Mouse (Mus musculus): ENCODE data around the gene Tppp3. TPM values are rescaled to one million over a fixed set of nuclear protein-coding genes. Genes with fewer than 3 reads are reported as not detected.

The Tppp3 gene
- polyA plus RNA-seq, 1 experiment from 2014 or later = 106 TPM

DNA sequence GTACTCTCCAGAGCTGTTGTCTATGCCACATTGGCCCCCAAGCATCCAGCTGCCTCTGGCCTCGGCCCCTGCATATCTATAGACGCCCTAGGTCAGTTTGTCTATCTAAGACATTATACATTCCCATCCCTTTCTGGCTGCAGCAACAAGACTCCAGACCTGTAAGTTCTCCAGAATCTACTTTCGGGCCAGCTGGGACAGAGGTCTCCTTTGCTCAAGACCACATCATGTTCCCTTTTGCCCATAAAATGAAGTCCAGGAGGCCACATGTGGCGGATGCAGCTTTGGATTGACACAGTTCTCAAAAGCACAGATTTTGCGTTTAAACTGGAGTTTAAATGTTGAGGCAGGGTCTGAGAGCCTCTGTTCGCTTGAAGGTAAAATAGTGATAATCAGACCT is 42.9 kb upstream of the Tppp3 start:
- Histone ChIP-seq H3K4me2 (no peak overlapping the region), H3K4me1 (ENCODE audit: control insufficient read depth, insufficient read depth, low read length) (peaks cover 23% of the 10 kb centered on the region), H3K9ac (ENCODE audit: low read length) (no peak overlapping the region), H3K9me3 (ENCODE audit: control insufficient read depth, low read length) (no peaks in the 10 kb centered on the region), H3K4me3 (ENCODE audit: low read depth, low read length) (no peak overlapping the region), H3K27me3 (ENCODE audit: control insufficient read depth, insufficient read depth, low read length) (peaks cover 6% of the 10 kb centered on the region; the same call in 1 of the 2 replicates), H3K36me3 (ENCODE audit: control insufficient read depth, insufficient read depth, low read length) (no peaks in the 10 kb centered on the region), H3K27ac (ENCODE audit: low read depth, low read length) (no peak overlapping the region)
- ATAC-seq (ENCODE audit: low FRiP score) = no peak
- WGBS = 90% methylated on average over 6 of the region's 6 CpGs
- DNase-seq (ENCODE audit: low spot score, missing footprints) = no peak

DNA sequence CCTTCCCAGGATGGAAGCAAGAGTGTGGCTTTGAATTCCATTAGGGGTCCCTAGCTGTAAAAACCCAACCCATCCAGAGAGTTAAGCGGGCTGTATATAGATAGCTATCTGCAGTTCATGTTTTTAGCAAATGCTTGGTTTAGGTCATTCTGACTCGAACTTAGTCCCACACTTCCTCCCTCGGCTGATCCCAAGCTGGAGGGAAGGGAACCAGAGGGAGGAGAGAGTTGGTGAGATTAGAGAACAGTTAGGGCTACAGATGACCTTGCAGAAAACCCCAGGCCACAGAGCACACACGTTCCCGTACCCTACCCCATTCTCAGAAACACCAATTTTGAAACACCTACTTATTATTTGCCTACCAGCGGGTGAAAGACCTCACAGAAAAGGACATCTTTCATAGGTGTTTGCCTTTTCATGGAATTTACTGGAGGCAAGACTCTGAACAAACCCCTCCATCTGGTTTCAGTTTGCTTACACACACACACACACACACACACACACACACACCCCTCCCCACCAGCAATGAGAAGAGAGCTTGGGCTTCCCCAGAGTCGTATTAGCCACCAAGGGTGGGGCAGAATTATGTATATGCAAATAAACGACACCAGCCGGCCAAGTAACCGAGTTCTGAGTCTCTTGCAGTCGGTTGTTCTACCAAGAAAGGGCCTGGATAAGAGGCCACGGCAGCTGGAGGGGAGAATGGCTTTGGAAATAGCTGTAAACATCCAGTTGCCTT is 38.8 kb upstream of the Tppp3 start:
- no peak overlapping the region for H3K4me3 ChIP-seq (ENCODE audit: low read depth, low read length)
- no peak overlapping the region for H3K4me2 ChIP-seq
- no peaks in the 10 kb centered on the region for H3K36me3 ChIP-seq (ENCODE audit: control insufficient read depth, insufficient read depth, low read length)
- no peaks in the 10 kb centered on the region for H3K9me3 ChIP-seq (ENCODE audit: control insufficient read depth, low read length)
- ATAC-seq (ENCODE audit: low FRiP score) (no peak), DNase-seq (ENCODE audit: low spot score, missing footprints) (peak; percentile 74)
- H3K27me3 ChIP-seq (ENCODE audit: control insufficient read depth, insufficient read depth, low read length) = no peaks in the 10 kb centered on the region
- H3K9ac ChIP-seq (ENCODE audit: low read length) = no peak overlapping the region
- peaks cover 2% of the 10 kb centered on the region; the same call in 1 of the 2 replicates for H3K4me1 ChIP-seq (ENCODE audit: control insufficient read depth, insufficient read depth, low read length)
- no peak overlapping the region for H3K27ac ChIP-seq (ENCODE audit: low read depth, low read length)
- 61% methylated on average over 12 of the region's 12 CpGs for WGBS

DNA sequence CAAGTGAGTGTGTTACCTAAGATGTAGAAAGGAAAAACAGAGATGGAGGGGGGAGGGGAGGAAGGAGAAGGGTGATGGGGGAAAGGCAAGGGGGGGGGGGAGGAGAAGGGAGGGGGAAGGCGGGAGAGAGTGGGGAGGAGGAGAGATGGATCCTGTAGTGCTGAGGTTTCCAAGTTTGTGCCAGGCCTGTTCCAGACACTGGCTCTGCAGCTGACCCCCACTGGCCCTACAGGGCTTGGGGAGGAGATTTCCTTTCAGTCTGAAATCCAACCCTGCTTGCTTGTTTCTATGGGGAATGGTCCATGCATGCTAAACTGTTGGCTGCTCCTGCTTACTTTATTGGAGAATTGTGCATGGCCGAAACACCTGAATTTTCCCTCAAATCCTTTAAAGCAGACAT is 37.4 kb upstream of the Tppp3 start:
- no peak overlapping the region for H3K4me2 ChIP-seq
- no peak overlapping the region for H3K27ac ChIP-seq (ENCODE audit: low read depth, low read length)
- no peak overlapping the region for H3K4me3 ChIP-seq (ENCODE audit: low read depth, low read length)
- H3K4me1 ChIP-seq (ENCODE audit: control insufficient read depth, insufficient read depth, low read length) = peaks cover 2% of the 10 kb centered on the region; the same call in 1 of the 2 replicates
- 31% methylated on average over 1 of the region's 2 CpGs for WGBS
- DNase-seq (ENCODE audit: low spot score, missing footprints) (peak; percentile 85), ATAC-seq (ENCODE audit: low FRiP score) (no peak)
- H3K9ac ChIP-seq (ENCODE audit: low read length) = no peak overlapping the region
- H3K9me3 ChIP-seq (ENCODE audit: control insufficient read depth, low read length) = no peaks in the 10 kb centered on the region
- no peaks in the 10 kb centered on the region for H3K36me3 ChIP-seq (ENCODE audit: control insufficient read depth, insufficient read depth, low read length)
- no peaks in the 10 kb centered on the region for H3K27me3 ChIP-seq (ENCODE audit: control insufficient read depth, insufficient read depth, low read length)

DNA sequence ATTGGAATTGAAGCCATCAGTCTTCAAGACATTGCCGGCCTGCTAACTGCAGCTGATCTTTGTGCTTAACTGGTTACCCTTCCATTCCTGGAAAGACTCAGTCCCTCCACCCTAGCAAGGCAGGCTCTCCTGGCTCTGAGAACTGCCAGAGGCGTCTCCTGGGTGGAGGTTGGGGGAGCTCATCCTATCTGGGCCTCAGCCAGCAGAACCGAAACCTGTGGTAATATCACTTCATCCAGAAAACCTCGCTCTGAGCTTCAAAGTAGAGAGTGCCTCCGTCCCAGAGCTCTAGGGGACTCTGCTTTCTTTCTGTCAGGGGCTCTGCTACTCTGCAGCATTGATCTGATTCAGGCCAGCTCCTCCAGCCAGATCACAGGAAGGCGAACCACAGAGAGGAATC is 35.7 kb upstream of the Tppp3 start:
- Histone ChIP-seq H3K9me3 (ENCODE audit: control insufficient read depth, low read length) (no peaks in the 10 kb centered on the region), H3K27me3 (ENCODE audit: control insufficient read depth, insufficient read depth, low read length) (no peaks in the 10 kb centered on the region), H3K4me1 (ENCODE audit: control insufficient read depth, insufficient read depth, low read length) (peaks cover 2% of the 10 kb centered on the region; the same call in 1 of the 2 replicates), H3K36me3 (ENCODE audit: control insufficient read depth, insufficient read depth, low read length) (no peaks in the 10 kb centered on the region), H3K9ac (ENCODE audit: low read length) (no peak overlapping the region), H3K27ac (ENCODE audit: low read depth, low read length) (no peak overlapping the region), H3K4me3 (ENCODE audit: low read depth, low read length) (no peak overlapping the region), H3K4me2 (no peak overlapping the region)
- DNase-seq (ENCODE audit: low spot score, missing footprints) = no peak
- no peak for ATAC-seq (ENCODE audit: low FRiP score)
- 79% methylated on average over 6 of the region's 6 CpGs for WGBS

DNA sequence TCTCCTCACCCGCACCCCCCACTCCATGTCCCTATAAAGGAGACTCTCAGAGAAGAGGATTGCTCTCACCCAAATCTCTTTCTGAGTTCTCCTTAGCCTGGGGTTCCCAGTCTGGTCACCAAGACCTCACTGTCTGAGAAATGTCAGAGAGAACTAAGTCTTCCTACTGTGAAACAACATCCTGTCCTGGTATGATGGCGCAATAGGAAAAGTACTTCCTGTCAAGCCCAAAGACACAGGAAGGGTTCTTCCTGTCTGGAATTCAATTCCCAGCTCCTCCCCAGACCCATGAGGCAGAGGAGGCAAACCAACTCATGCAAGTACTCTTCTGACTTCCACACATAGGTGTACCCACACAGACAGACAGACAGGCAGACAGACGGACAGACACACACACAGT is 33.3 kb upstream of the Tppp3 start:
- 92% methylated on average over 3 of the region's 3 CpGs for WGBS

DNA sequence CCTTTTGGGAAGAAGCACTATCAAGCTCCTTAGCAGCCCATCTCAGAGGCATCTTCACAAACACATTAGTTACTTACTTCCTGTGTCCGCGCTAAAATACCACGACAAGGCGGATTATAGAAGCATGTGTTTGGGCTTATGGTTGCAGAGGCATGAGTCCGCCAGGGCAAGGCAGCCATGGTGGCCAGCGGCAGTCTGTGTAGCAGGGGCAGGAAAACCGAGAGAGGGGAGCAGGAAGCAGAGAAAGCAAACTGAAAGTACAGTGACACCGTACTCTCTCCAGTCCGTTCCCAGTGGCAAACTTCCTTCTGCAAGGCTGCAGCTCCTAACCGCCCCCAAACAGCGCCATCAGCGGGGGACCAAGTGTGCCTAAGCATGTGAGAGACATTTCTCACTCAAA is 28.5 kb upstream of the Tppp3 start:
- Histone ChIP-seq H3K9ac (ENCODE audit: low read length) (no peak overlapping the region), H3K27me3 (ENCODE audit: control insufficient read depth, insufficient read depth, low read length) (no peaks in the 10 kb centered on the region), H3K27ac (ENCODE audit: low read depth, low read length) (no peak overlapping the region), H3K4me3 (ENCODE audit: low read depth, low read length) (no peak overlapping the region), H3K4me2 (no peak overlapping the region), H3K36me3 (ENCODE audit: control insufficient read depth, insufficient read depth, low read length) (no peaks in the 10 kb centered on the region), H3K9me3 (ENCODE audit: control insufficient read depth, low read length) (no peaks in the 10 kb centered on the region), H3K4me1 (ENCODE audit: control insufficient read depth, insufficient read depth, low read length) (peaks cover 13% of the 10 kb centered on the region)
- ATAC-seq (ENCODE audit: low FRiP score) (no peak), DNase-seq (ENCODE audit: low spot score, missing footprints) (no peak)
- WGBS = 75% methylated on average over 12 of the region's 12 CpGs

More for the DNA sequence above, 33.3 kb upstream of the Tppp3 start:
- H3K27ac ChIP-seq (ENCODE audit: low read depth, low read length) = no peak overlapping the region
- H3K4me3 ChIP-seq (ENCODE audit: low read depth, low read length) = no peak overlapping the region
- no peaks in the 10 kb centered on the region for H3K27me3 ChIP-seq (ENCODE audit: control insufficient read depth, insufficient read depth, low read length)
- H3K9ac ChIP-seq (ENCODE audit: low read length) = no peak overlapping the region
- H3K9me3 ChIP-seq (ENCODE audit: control insufficient read depth, low read length) = no peaks in the 10 kb centered on the region
- ATAC-seq (ENCODE audit: low FRiP score) = no peak
- peaks cover 2% of the 10 kb centered on the region; the same call in 1 of the 2 replicates for H3K4me1 ChIP-seq (ENCODE audit: control insufficient read depth, insufficient read depth, low read length)
- DNase-seq (ENCODE audit: low spot score, missing footprints) = no peak
- H3K4me2 ChIP-seq = no peak overlapping the region
- H3K36me3 ChIP-seq (ENCODE audit: control insufficient read depth, insufficient read depth, low read length) = no peaks in the 10 kb centered on the region

DNA sequence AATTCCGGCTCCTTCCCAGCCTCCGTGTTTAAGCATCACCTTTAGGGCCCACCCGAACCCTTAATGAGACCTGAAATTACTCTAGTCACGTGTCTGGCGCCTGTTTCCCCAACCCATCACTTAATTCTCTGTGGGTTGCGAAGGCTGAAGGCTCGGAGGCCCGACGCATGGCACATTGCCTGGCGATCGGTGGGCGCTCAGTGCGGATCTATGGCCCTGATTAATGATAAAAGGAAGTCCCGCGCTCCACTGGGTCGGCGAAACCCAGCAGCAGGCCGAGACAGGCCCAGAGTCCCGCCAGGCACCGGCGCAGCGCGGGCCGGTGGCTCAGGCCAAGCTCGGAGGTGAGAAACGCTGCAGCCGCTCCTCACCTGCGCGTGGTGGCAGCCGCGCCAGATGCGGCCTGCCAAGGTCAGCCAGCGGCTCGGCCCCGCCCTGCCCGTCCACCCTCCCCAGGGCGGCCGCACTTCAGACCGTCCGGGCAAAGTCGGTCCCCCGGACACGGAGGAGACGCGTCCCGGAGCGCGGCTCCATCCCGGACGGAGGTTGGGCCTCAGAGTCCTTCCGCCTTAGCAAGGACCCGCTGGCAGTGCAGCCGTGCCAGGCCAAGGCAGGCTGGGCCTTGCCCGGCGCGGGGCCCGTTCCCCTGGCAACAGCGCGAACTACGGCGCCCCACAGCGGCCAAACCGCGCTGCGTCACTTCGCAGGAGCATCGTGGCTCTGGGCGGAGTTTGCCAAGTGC is 25.3 kb upstream of the Tppp3 start, which contains the start of gene Zdhhc1:
Zdhhc1 (minus strand) TSS at position 464 of the 742 bp plus-strand sequence.
- Histone ChIP-seq H3K27ac (ENCODE audit: low read depth, low read length) (0 out of 2 replicates have a peak within 1 kb of the TSS, but pooled peaks have one; percentile 8), H3K4me2 (peak within 1 kb of the TSS; percentile 93), H3K9me3 (ENCODE audit: control insufficient read depth, low read length) (no peaks in the 10 kb centered on the region), H3K4me1 (ENCODE audit: control insufficient read depth, insufficient read depth, low read length) (peaks cover 13% of the 10 kb centered on the region), H3K4me3 (ENCODE audit: low read depth, low read length) (peak within 1 kb of the TSS; percentile 78), H3K36me3 (ENCODE audit: control insufficient read depth, insufficient read depth, low read length) (no peaks in the 10 kb centered on the region), H3K9ac (ENCODE audit: low read length) (peak within 1 kb of the TSS; percentile 79), H3K27me3 (ENCODE audit: control insufficient read depth, insufficient read depth, low read length) (no peaks in the 10 kb centered on the region)
- ATAC-seq (ENCODE audit: low FRiP score) (peak; percentile 92), DNase-seq (ENCODE audit: low spot score, missing footprints) (peak; percentile 99)
- WGBS = under 1% methylated on average over 67 of the region's 68 CpGs

DNA sequence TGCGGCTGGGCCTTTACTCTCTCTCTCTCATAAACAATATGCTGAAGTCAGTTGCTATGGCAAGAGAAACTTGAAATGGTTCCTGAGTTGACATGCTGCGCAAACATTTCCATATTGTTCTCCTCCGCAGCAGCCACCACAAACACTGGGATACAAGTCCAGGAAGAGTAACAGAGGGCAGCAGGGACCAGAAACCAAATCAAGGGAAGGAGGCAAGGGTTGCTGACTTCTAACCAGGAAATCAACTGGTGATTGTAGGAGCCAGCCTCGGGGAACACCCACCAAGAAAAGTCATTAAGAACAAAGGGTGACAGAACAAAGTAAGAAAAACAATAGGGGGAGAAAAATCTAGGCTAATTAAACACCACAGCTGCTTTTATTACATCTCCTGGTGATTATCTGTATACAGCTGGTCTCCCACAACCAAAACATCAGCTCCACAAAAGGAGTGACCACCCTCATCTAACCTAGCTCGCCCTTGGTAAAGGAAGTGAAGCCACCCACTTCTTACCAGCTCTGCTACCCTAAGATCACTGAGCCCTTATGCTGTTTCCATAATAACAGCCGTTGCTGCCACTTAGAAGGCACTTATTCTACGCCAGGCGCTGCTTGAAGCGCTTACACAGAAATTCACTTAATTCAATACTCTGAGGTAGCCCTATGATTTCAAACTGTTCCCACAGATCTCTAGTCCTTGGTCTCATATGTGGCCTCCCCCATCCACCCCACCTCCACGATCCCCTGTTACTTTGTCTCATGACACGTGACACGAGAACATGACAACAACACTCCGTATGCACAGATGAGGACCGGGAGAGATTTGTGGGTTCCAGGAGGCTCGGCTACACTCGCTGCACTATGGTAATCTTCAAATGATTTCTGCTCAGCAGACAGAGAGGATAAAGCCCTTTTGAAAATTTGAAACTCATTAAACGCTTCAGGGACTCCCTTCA is 24.3 kb upstream of the Tppp3 start:
- ATAC-seq (ENCODE audit: low FRiP score) (no peak), DNase-seq (ENCODE audit: low spot score, missing footprints) (peak; percentile 84)
- 30% methylated on average over 17 of the region's 17 CpGs for WGBS
- H3K4me1 ChIP-seq (ENCODE audit: control insufficient read depth, insufficient read depth, low read length) = peaks cover 13% of the 10 kb centered on the region
- H3K27ac ChIP-seq (ENCODE audit: low read depth, low read length) = no peak overlapping the region
- H3K9ac ChIP-seq (ENCODE audit: low read length) = peak overlapping the region; percentile 79
- no peaks in the 10 kb centered on the region for H3K27me3 ChIP-seq (ENCODE audit: control insufficient read depth, insufficient read depth, low read length)
- H3K4me2 ChIP-seq = peak overlapping the region; percentile 93
- peak overlapping the region; percentile 78 for H3K4me3 ChIP-seq (ENCODE audit: low read depth, low read length)
- no peaks in the 10 kb centered on the region for H3K36me3 ChIP-seq (ENCODE audit: control insufficient read depth, insufficient read depth, low read length)
- H3K9me3 ChIP-seq (ENCODE audit: control insufficient read depth, low read length) = no peaks in the 10 kb centered on the region
